Mouse (Mus musculus) liver, embryonic 15.5 days (tissue): ENCODE measurements around the gene Ttn. TPM values are rescaled to one million over a fixed set of nuclear protein-coding genes. Genes with fewer than 3 reads are reported as not detected.

Experiments
- ATAC-seq: fragments of 200-750 bp; cut with Nextera tagmentation; 2 replicates; pipeline ENCODE4 v1.8.0; 2017; ENCODE audit warnings: moderate number of reproducible peaks, mild to moderate bottlenecking, moderate library complexity; ENCODE audit not compliant: insufficient read depth
- H3K27ac ChIP-seq: fragments of 300-500 bp; sonication (generic); replicated peaks from 2 replicates; pipeline ENCODE4 v1.5.1; 2015; ENCODE audit warnings: mild to moderate bottlenecking, inconsistent platforms
- H3K27me3 ChIP-seq: fragments of 300-500 bp; sonication (generic); 2 replicates; pipeline ENCODE4 v1.6.1; 2015; ENCODE audit warnings: mild to moderate bottlenecking, inconsistent platforms
- H3K36me3 ChIP-seq: fragments of 300-500 bp; sonication (generic); replicated peaks from 2 replicates; pipeline ENCODE4 v1.6.1; 2015; ENCODE audit warnings: moderate library complexity, mild to moderate bottlenecking, inconsistent platforms
- H3K4me1 ChIP-seq: fragments of 300-500 bp; sonication (generic); replicated peaks from 2 replicates; pipeline ENCODE4 v1.6.1; 2015; ENCODE audit warnings: inconsistent platforms
- H3K4me2 ChIP-seq: fragments of 300-500 bp; sonication (generic); 2 replicates; pipeline ENCODE4 v1.6.1; 2015; ENCODE audit warnings: moderate library complexity, mild to moderate bottlenecking, inconsistent platforms
- H3K4me3 ChIP-seq: fragments of 300-500 bp; sonication (generic); replicated peaks from 2 replicates; pipeline ENCODE4 v1.5.1; 2015; ENCODE audit warnings: mild to moderate bottlenecking, inconsistent platforms
- H3K9ac ChIP-seq: fragments of 300-500 bp; sonication (generic); 2 replicates; pipeline ENCODE4 v1.6.1; 2015; ENCODE audit warnings: moderate library complexity, mild to moderate bottlenecking, inconsistent platforms
- H3K9me3 ChIP-seq: fragments of 300-500 bp; sonication (generic); replicated peaks from 2 replicates; pipeline ENCODE4 v1.6.1; 2016; ENCODE audit warnings: inconsistent platforms
- WGBS: fragments of 180-500 bp; shearing (Covaris S2); methylation state at CpG from one replicate; pipeline ENCODE4 v1.1.7; 2015; ENCODE audit warnings: mixed read lengths; ENCODE audit not compliant: insufficient replicate concordance; 5-methylcytosine and 5-hydroxymethylcytosine counted together
- polyA plus RNA-seq: library from polyadenylated mRNA; unstranded; fragments of >200 nt; fragmentation: Nextera tagmentation; extraction: Ambion mirVana; gene quantifications from 2 replicates; pipeline ENCODE4 v1.2.1, GENCODE M21; 2015

Gene Ttn
- polyA plus RNA-seq, 1 experiment from 2014 or later: 6.5 TPM

DNA sequence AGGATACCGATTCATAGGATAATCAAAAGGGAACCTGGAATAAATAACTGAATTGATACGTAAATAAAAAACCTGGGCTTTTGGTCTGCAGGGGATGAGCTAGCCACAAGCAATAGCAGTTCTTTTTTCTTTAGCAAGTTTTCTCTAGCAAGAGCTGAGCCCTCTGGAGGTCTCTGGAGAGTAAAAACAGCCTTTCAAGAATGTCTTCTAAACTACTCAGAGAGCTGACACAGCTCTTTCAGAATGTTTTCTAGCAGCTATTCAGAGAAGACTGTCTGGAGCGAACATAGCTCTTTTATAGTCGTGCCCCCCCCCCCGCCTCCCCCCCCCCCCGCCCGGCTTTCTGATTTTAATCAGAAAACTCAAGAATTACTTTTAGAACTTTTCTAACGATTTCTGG is 322.9 kb downstream of the Ttn start:
- Histone ChIP-seq H3K4me3 (no peak overlapping the region), H3K9ac (no peak overlapping the region), H3K4me2 (no peak overlapping the region), H3K36me3 (no peaks in the 10 kb centered on the region), H3K9me3 (no peaks in the 10 kb centered on the region), H3K4me1 (no peaks in the 10 kb centered on the region), H3K27me3 (no peaks in the 10 kb centered on the region), H3K27ac (no peak overlapping the region)
- WGBS: 34% methylated on average over 7 of the region's 8 CpGs
- no peak for ATAC-seq

- Histone ChIP-seq H3K4me3 (no peak overlapping the region), H3K4me1 (no peaks in the 10 kb centered on the region), H3K36me3 (no peaks in the 10 kb centered on the region), H3K27me3 (no peaks in the 10 kb centered on the region), H3K9ac (no peak overlapping the region), H3K9me3 (no peaks in the 10 kb centered on the region), H3K27ac (no peak overlapping the region), H3K4me2 (no peak overlapping the region)
- ATAC-seq: no peak
- WGBS: 64% methylated on average over 13 of the region's 13 CpGs
Observed at GRCm38 (mm10) chr2:76658551-76658950, 323.8 kb downstream of the Ttn start.

DNA sequence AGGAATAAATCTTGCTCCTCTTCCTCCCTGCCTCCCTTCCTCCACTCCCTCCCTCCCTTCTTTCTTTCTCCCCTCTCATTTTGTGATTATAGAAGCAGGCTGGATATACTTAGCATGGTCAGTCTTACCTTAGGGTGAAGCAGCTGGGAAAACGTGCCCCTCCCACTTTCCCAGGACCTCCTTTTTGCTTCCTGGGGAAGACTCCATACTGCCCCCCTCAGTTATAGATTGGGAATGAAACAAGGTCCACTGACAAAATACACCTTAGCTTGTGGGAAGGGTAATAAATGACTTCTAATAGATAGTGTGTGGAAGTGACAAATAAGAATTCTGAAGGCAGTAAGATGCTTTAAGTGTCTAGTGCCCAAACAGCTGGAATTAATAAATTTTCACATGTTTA is 326.4 kb downstream of the Ttn start:
- Histone ChIP-seq H3K27me3 (no peaks in the 10 kb centered on the region), H3K9ac (no peak overlapping the region), H3K4me1 (no peaks in the 10 kb centered on the region), H3K36me3 (no peaks in the 10 kb centered on the region), H3K9me3 (no peaks in the 10 kb centered on the region), H3K4me2 (no peak overlapping the region), H3K27ac (no peak overlapping the region), H3K4me3 (no peak overlapping the region)
- ATAC-seq: no peak
- 0% methylated on average over 1 of the region's 1 CpGs for WGBS

DNA sequence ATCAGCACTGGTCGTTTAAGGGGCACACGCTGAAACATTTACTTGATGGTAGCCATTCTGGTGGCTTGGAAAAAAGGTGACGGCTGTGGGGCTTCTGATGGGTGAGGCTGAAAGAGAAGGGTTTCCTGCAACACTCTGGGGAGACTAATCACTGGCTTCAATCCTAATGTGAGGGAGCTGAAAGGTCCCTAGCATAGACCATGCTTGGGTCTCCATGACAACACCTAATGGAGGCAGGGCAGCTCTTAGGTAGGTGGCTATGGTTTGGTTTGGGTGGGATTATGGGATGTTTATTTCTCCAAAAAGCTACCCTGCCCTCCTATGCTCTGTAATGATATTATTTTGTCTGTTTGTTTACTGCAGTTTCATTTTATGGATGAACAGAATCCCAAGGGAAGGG is 326.9 kb downstream of the Ttn start:
- Histone ChIP-seq H3K36me3 (no peaks in the 10 kb centered on the region), H3K9ac (no peak overlapping the region), H3K4me3 (no peak overlapping the region), H3K27ac (no peak overlapping the region), H3K9me3 (no peaks in the 10 kb centered on the region), H3K4me2 (no peak overlapping the region), H3K4me1 (no peaks in the 10 kb centered on the region), H3K27me3 (no peaks in the 10 kb centered on the region)
- 71% methylated on average over 3 of the region's 3 CpGs for WGBS
- ATAC-seq: no peak

GRCm38 (mm10) chr2:76654646-76655045 is 327.7 kb downstream of the Ttn start:
- no peaks in the 10 kb centered on the region for H3K4me1 ChIP-seq
- H3K9me3 ChIP-seq: no peaks in the 10 kb centered on the region
- no peak for ATAC-seq
- H3K27ac ChIP-seq: no peak overlapping the region
- no peak overlapping the region for H3K4me2 ChIP-seq
- 71% methylated on average over 5 of the region's 5 CpGs for WGBS
- H3K9ac ChIP-seq: no peak overlapping the region
- no peak overlapping the region for H3K4me3 ChIP-seq
- no peaks in the 10 kb centered on the region for H3K27me3 ChIP-seq
- H3K36me3 ChIP-seq: no peaks in the 10 kb centered on the region

Other genes with a start within 250 kb of the Ttn start
- gene Ccdc141, start 188.1 kb upstream of the Ttn start, polyA plus RNA-seq: 0.81 and 1.4 TPM in 2 replicates